Mouse (Mus musculus) thymus, postnatal 25 days (tissue): ENCODE results near the gene Cdc42bpa.
"Not testable (repeated sequence)": the region's sequence is repeated elsewhere in the genome, so short reads cannot be mapped to it uniquely, and the experiment has no call there.

Source experiments
- DNase-seq: peaks from one replicate; pipeline ENCODE4 v3.0.0; 2022

Cdc42bpa gene

GRCm38 (mm10) chr1:179960882-179961698 lies 818 bp downstream of the Cdc42bpa start:
- no peak for DNase-seq

- no peak for DNase-seq
Measured at GRCm38 (mm10) chr1:179961777-179962176, 1.5 kb downstream of the Cdc42bpa start.

- no peak for DNase-seq
Measured at GRCm38 (mm10) chr1:179969776-179970428, 9.6 kb downstream of the Cdc42bpa start.

DNA sequence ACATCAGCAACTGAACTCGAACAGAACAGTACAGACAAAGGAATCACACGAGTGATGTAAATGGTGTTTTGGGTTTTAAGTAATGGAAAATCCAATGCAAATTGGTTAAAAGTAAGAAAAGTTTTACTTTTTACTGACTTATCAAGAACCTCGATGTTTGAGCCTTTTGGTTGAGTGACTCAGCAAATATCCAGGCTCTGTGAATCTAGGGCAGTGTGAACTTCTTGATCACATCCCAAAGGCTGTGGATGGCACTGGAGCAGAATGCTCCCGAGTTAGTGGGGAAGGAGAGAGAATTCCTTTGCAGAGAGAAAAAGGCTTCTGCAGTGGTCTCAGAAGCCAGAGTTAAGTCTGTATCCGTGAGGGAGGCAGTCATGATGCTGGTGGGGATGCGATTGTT lies 14.7 kb downstream of the Cdc42bpa start:
- DNase-seq: no peak

DNA sequence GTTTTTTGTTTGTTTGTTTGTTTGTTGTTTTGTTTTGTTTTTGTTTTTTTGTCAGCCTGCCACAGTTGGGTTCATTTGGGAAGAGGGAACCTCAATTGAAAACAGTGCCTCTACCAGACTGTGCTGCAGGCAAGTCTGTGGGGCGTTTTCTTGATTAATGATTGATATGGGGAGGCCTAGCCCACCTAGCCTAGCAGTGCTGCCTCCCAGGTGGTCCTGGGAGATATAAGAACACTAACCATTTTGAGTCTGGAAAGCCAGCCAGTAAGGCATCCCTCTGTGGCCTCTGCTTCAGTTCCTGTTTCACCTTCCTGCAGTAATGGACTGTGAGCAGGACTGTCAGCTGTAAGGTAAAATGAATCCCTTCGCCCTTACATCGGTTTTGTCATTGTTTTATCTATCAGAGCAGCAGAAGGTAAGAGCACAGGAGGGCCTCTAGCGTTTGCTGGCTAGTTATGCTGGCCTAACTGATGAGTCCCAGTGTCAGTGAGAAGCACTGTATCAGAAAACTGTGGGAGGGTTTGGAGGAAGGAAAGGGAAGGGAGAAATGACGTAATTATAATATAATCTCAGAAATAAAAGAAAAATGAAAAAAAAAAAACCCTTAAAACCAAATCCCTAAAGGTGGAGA lies 15.5 kb downstream of the Cdc42bpa start:
- no peak for DNase-seq

DNA sequence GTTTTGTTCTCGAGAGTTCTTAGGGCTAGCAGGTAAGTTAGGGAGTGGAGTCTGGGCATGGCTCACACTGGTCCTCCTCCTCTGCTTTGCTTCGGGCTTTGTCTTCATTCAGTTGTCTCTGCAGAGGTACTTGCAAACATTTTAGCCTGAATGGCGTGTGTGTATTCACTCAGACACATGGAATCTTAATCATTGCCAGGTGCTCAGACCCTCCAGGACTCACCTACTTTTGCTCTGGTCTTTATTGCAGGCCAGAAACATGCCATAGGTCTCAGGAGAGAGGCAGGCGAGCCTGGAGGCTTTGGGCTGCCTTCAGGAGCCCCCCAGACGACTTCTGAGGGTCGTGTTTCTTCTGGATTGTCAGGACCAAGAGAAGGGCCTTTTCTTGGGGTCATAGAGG lies 17.2 kb downstream of the Cdc42bpa start:
- DNase-seq: no peak

DNA sequence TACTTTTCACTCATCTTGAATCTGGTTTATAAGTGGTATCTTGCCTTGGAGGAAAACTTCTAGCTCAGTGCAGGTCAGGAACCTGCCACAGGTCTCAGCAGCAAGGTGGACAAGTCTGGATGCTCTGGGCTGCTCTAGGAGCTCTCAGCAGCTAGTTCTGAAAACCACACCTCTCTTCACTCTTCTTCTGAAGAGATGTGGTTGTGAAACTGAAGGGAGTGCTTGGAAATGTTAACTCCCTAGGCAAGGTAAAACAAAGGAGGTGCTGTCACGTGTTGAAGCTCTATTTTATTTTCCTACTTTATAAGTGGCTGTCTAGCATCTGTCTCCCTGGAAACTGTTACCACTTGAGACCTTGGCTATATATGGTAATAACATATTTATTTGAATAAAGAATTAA lies 18.5 kb downstream of the Cdc42bpa start:
- no peak for DNase-seq

DNA sequence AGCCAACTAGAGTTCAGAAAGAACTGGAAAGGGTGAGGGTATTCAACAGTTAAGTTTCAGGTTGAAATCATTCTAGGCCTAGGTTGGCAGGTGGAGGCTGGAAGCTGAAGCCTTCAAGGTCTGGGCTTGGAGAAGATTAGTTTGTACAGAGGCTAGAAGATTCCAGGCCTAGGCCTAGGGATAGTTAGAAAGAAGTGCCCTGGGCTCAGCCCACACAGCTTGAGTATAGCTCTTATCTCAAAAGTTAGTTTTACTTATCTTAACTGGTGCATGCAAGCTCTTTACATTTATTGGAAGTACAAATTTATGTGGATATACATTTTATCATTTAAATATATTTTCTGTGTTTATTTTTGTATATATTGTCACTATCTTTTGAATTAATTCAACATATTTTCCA lies 21.4 kb downstream of the Cdc42bpa start:
- no peak for DNase-seq

DNA sequence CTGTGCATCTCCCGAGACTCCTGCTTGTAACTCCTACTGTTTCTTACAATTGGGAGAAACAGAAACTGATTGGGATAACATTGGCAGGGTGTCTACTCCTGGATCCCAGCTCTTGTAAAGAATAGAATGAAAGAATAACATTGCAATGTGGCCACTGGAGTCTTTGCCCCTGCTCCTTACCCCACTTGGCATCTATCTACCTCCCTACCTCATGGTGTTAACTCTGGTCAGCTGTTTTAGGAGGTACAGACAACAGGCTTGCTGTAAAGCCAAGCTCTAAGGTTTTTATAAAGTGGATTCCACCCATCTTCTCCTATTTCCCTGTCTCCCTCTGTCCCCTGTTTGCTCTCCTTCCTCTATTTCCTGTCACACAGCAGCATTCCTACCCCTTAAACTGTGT lies 21.9 kb downstream of the Cdc42bpa start:
- DNase-seq: no peak

DNA sequence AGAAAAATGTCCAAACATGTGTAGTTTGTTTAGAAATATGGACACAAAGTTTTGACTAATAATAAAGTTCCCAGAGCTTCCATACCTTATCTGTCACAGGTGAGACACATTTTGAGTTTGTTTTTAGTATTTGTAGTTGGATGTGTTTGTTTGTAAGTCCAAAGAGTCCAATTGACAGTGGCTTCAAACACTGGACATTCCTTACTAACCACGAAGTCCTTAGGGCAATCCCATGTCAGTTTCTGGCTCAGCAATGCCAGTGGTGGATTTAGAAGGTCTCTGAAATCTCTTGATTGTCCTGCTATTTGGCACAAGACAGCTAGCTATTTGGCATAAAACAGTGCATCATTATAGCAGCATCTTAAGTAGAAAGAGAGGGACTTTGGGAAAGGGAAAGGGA lies 22.7 kb downstream of the Cdc42bpa start:
- no peak for DNase-seq

DNA sequence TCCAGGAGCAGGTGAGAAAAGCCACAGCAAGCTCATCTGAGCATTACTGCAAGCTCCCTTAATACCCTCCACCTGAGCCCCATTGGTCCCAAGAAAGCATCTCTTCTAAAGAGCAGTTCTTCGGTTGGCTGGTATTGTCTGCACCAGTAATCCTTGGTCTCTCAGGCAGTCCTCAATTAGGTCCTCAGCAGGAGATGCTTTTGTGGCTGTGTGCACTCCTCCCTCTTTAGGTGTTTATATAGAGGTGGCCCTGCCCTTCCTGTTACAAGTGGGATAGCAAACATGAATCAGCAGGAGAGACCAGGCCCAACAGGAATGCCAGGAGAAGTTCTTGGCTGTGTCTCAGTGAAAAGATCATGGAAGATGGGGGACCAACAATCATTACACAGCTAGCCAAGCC lies 23.9 kb downstream of the Cdc42bpa start:
- no peak for DNase-seq

GRCm38 (mm10) chr1:179991660-179992235 lies 31.5 kb downstream of the Cdc42bpa start:
- no peak for DNase-seq

DNA sequence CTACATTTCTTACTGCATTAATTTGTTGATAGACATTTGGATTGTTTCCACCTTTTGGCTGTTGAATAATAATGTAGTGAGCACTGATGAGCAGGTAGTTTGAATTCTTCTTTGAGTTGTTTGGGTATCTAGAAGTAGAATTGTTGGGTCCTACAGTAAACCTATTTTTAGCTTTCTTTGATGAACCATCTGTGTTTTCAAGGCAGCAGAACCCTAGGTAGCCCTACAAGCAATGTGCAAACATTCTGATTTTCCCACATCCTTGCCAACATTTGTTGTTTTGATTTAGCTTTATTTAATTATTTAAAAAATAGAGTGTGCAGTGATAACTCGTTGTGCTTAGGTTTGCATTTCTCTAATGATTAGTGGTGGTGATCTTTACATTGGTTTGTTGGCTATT lies 32.0 kb downstream of the Cdc42bpa start:
- no peak for DNase-seq

DNA sequence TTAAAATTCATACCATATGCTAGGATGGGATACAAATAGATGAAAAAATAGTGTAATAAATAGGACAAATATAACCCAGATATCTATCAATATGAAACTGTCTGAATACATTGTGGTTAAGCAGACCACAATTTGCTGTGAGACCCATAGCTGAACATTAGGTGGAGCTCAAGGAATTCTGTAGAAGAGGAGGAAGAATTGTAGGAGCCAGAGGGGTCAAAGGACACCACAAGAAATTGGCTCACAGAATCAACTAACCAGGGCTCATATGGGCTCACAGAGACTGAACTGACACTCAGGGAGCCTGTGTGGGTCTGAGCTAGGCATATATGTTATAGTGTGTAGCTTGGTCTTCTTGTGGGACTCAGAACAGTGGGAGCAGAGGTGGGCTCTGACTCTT lies 47.8 kb downstream of the Cdc42bpa start:
- no peak for DNase-seq

GRCm38 (mm10) chr1:180013479-180013878 lies 53.2 kb downstream of the Cdc42bpa start:
- no peak for DNase-seq

DNA sequence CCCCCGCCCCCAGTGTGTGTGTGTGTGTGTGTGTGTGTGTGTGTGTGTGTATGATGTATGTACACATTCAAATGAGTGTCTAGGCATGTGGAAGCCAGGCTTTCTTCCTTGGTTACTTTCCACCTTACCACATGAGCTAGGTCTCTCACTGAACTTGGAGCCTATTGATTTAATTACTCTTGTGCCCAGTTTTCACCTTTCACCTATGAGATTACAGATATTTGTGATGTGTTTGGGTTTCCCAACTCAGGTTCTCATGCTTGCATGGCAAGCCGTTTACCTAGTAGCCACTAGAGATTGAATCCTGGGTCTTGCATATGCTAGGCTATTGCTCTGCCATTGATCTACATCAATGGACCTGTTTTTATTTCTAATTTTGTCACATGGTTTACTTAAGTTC lies 57.9 kb downstream of the Cdc42bpa start:
- DNase-seq: no peak

- DNase-seq: no peak
Measured at GRCm38 (mm10) chr1:180021463-180022296, 61.4 kb downstream of the Cdc42bpa start.

- no peak for DNase-seq
Measured at GRCm38 (mm10) chr1:180023512-180023911, 63.2 kb downstream of the Cdc42bpa start.

DNA sequence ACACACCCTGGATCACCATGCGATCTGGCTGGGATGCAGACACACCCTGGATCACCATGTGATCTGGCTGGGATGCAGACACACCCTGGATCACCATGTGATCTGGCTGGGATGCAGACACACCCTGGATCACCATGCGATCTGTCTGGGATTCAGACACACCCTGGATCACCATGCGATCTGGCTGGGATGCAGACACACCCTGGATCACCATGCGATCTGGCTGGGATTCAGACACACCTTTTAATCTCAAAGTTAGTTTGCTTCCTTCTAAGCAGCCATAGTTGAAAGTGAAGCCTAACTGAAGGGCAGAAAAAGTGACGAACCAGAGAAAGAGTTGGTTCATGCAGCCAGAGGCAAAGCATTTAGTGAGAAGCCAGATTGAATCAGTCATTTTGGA lies 69.6 kb downstream of the Cdc42bpa start:
- not testable (repeated sequence) for DNase-seq

GRCm38 (mm10) chr1:180030631-180031365 lies 70.5 kb downstream of the Cdc42bpa start:
- DNase-seq: no peak

- DNase-seq: no peak
Measured at GRCm38 (mm10) chr1:180031705-180032548, 71.7 kb downstream of the Cdc42bpa start.
